Mouse (Mus musculus): ENCODE measurements around the gene Fam89a.
A peak's percentile ranks its signal among the peaks of the same experiment; 100 is the strongest.

The Fam89a gene

GRCm38 (mm10) chr8:124752325-124752862, 762 bp upstream of the Fam89a start:
- no peak for DNase-seq

DNA sequence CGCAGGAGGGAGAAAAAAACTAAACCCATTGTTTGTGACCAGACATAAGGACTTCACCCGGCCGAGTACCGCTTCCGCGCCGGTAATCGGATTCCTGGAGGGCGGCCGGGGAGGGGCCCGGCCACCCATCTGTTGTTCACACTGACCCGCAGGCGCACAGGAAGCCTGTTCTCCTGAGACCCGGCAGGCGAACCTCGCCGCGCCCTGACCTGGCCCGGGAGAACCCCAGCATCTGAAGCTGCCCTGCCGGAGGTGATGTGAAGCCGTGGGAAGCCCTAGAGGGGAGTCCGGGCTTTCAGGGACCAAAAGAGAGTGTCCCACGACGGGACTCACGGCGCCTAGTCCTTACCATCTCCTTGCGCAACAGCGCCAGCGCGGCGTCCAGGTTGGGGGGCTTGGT, 441 bp downstream of the Fam89a start:
- DNase-seq: no peak

- DNase-seq: no peak
Observed at GRCm38 (mm10) chr8:124746661-124747060, 5.0 kb downstream of the Fam89a start.

GRCm38 (mm10) chr8:124739268-124739667, 12.4 kb downstream of the Fam89a start:
- DNase-seq: peak; percentile 47

GRCm38 (mm10) chr8:124735371-124735911, 16.2 kb downstream of the Fam89a start:
- DNase-seq: no peak

GRCm38 (mm10) chr8:124732828-124733227, 18.8 kb downstream of the Fam89a start:
- no peak for DNase-seq

- DNase-seq: no peak
Observed at GRCm38 (mm10) chr8:124724301-124724700, 27.3 kb downstream of the Fam89a start.

- DNase-seq: peak; percentile 93
Observed at GRCm38 (mm10) chr8:124721862-124722515, 29.6 kb downstream of the Fam89a start, which contains the start of the genes Ttc13 and Arv1. Gene Ttc13 (minus strand): TSS chr8:124721983. Gene Arv1 (plus strand): TSS chr8:124722139.

- no peak for DNase-seq
Observed at GRCm38 (mm10) chr8:124720938-124721861, 30.4 kb downstream of the Fam89a start.

DNA sequence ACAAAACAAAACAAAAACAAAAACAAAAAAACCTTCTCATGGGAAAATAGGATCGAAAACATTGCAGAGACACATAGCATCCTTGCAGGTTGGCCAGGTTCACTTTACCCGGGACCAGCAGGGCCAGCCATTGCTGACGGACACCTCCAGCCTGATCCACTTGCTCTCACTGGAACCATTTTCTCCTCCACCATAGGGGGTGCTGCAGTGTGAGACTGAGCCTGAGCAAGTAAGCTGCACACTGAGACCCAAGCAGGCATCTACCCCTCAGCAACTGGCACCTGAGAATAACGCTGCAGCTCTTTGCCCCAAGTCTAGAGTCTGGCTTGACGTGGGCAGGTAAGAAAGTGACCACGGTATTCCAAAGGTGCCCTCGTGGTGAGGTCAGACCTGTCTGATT, 31.5 kb downstream of the Fam89a start:
- DNase-seq: no peak

GRCm38 (mm10) chr8:124715736-124716135, 35.9 kb downstream of the Fam89a start:
- no peak for DNase-seq

DNA sequence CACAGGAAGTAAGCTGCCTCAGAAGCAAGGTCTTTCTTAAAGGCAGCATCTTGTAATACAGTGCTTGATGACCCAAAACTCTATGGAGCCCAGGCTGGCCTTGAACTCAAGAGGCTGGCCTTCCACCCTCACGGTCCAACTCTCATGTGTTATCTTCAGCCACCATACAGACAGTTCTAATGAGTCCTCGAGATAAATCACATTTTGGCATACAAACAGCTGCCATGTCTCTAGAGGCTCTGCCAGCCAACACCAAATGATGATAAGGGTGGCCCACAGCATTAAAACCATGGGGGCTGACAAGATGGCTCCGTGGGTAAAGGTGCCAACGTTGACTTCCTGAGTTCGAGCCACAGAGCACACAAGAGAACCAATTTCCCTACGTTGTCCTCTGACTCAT, 38.4 kb downstream of the Fam89a start:
- no peak for DNase-seq

GRCm38 (mm10) chr8:124705823-124706222, 45.8 kb downstream of the Fam89a start:
- no peak for DNase-seq

DNA sequence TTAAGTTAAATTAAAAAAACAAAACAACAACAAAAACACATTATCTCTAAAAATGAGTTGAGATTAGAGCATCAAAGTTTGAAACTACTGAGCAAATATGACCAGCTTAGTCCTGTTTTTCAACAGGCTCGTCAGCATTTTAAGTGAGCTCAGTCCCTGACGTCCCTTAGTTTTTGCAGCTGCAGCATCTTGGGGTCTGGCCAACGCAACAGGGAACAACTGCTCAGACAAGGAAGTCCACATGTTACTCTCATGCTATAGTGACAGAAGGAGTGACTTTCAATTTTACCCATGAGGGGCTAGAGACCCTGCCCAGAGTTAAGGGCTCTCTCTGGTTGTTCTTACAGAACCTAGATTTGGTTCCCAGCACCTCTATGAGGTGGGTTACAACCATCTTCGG, 47.3 kb downstream of the Fam89a start:
- DNase-seq: no peak

DNA sequence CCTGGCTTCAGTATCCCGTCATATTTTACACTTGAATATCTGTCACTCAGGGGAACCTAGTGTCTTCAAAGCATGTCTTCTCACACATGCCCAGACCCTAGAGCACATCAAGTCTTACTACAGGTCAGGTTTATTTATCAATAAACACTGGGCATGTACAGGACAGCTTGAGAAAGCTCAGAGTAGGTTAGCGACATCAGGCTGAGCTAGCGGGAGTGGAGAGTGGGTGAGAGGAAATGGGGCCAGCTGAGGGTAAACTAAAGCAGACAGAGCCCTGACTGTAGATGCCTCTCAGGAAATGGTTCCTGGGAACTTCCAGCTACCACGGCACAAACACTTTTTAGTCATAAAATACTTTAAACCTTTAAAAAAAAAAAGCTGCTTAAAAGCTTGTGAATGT, 48.1 kb downstream of the Fam89a start:
- no peak for DNase-seq

DNA sequence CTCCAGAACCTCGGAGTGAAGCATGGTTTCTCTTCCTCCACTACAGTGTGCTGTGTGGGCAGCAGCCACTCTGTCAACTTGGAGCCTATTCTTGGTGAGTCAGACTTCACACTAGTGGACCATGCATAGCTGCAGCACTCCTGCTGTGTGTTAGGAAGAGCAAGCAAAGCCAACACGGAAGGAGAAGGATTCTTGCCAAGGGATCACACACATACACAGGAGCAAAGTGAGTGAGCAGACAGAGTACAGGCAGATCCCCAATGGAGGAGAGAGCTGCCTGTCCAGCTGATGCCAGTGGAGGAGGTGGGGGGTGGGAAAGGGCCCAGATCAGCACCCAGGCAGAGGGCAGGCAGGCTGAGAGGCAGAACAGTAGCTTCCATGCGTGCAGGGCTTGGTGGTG, 49.4 kb downstream of the Fam89a start:
- DNase-seq: peak; percentile 42

DNA sequence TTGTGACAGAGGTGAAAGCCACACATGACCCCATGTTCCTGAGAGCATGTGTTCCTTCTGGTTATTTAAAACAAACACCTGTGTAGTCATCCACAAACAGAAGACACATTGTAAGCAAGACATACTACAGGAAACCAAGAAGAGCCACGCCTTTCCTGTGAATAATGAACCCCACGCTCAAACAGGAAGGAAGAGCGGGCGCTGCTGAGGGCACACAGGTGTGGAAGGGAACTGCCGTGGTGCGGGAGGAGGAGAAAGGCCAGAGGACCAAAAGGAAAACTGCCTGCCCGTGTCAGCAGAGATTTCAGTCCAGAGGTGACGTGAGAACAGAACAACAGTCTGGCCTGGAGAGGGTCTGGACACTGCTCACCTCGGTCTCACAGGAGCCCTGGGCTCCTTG, 50.6 kb downstream of the Fam89a start:
- no peak for DNase-seq

DNA sequence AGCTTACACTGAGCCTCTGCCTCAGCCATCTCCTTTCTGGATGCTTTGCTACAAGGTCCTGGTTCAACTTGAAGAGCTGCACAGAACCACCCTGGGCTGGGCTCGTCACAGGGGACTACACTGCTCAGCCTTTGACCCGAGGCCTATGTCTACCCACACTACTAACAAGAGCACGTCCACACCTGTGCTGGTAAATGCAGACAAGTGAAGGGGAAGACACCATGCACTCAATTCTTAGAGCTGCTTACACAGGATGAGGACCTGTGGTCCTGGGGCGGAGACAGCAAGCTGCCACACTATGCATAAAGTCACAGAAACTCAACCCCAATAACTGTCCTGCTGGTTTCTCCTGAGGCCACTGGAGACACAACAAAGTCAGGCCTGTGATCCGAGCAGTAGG, 51.4 kb downstream of the Fam89a start:
- DNase-seq: no peak

- no peak for DNase-seq
Observed at GRCm38 (mm10) chr8:124695424-124696100, 56.1 kb downstream of the Fam89a start.

DNA sequence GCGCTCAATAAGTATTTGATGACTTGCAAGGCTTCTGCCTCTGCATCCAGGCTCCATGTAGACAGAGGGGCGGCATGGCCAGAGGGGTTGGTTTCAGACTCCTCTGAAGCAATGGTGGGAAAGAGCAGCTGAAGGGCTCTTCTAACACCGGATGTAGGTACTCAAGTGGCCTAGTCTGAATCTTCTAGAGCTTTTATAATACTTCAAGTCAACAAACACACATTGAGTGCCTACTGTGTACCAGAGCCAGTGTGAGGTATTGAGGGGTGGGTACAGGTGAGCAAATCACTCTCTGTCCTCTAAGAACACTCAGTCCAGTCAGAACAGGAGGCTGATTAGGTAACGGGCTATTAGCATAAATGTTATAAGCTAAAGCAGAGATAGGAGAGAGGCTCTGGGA, 59.9 kb downstream of the Fam89a start:
- no peak for DNase-seq

Measured in cerebellum, adult 8-10 months (tissue).